Mouse (Mus musculus) brain, embryonic 14.5 days (tissue): ENCODE results near the gene Acnat2. TPM values are rescaled to one million over a fixed set of nuclear protein-coding genes. Genes with fewer than 3 reads are reported as not detected.
"Not testable (repeated sequence)": the region's sequence is repeated elsewhere in the genome, so short reads cannot be mapped to it uniquely, and the experiment has no call there.

Source experiments
- DNase-seq: peaks from one replicate; pipeline ENCODE4 v3.0.0-alpha.2; 2011; ENCODE audit warnings: low read depth
- CTCF ChIP-seq: fragments of 200-500 bp; IDR thresholded peaks from 2 replicates; pipeline ENCODE4 v1.5.1; 2012; ENCODE audit warnings: inconsistent platforms, mild to moderate bottlenecking, moderate library complexity, borderline replicate concordance; ENCODE audit not compliant: insufficient read depth, insufficient read length; ENCODE audit errors: extremely low read depth
- POLR2A ChIP-seq: fragments of 200-500 bp; IDR thresholded peaks from 2 replicates; pipeline ENCODE4 v1.6.1; 2012; ENCODE audit warnings: mild to moderate bottlenecking, inconsistent platforms, borderline replicate concordance; ENCODE audit not compliant: poor library complexity, insufficient read depth, insufficient read length, severe bottlenecking; ENCODE audit errors: extremely low read depth
- polyA plus RNA-seq: library from polyadenylated mRNA; depleted of rRNA; stranded (reverse); fragments of >200 nt; gene quantifications from 2 replicates; pipeline ENCODE4 v1.2.3, GENCODE M21; 2012; rRNA removed

Gene Acnat2
- polyA plus RNA-seq: not detected in 2 replicates

DNA sequence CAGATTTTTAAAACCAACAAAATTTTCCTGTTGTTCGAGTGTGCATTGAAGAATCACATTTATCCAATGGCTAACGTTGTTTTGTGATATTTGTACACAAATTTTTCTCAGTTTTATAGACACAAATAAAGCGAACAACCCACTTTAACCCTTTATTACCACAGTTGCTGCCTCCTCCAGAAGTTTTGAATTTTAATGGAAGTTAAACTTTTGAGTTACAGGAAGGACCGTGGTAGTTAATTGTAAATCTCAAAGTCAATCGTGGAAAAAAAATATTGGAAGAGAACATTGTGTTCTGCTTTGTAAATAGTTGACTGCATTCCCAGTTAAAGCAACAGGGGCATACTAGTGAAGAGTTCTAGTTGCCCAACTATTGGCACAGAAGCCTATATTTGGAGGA is at the start of gene Acnat2:
TSS of gene Acnat2 (minus strand) at position 195 of the 400 bp plus-strand sequence.
- not testable (repeated sequence) for DNase-seq

DNA sequence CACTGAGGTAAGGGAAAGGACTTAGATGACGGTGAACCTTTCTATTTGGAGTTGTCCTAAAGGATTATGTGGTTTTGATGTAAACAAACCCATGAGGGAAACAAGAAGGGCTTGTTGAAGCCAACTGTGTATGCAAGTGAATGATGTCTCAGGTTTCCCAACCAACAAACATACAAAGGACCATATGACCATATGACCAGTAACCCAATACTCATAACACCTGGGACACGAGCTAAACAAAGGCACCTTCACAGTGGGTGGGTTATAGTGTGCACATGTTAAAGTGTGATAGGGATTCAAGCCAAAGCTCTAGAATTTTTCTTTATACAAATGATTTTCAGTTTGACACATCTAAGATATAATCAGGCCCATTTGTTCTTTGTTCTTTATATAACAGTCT is 48.2 kb upstream of the Acnat2 start:
- DNase-seq: no peak
- no peak for TF ChIP-seq POLR2A
- no peak for TF ChIP-seq CTCF

DNA sequence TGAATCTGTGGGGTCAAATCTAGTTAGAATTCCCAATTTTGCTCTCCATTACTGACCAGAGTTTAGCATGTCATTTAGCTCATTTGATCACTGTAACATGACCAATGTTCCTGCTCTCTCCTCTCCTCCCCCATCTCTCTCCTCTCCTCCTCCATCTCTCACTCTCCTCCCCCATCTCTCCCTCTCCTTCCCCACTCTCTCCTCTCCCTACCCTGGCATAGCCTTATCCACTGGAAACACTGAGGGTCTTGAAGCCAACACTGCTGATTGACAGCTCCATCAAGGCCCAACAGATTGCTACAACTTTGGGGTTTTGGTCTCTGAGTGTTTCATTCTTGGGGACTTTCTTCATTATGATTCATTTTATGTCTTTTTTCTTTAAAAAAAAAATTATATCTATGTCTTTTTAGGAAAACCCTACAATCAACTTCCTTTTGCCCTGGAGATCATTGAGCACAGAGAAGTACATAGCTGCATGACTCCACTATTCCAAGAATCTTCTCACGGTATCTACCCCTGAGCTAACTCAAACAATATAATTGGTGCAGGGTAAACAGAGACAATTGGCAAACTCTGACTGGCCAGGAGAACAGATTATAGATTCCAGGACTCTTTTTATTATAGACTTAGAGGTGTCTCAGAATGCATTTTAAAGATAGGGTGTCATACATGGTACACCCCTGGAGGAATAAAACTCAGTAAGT is 44.0 kb upstream of the Acnat2 start:
- TF ChIP-seq POLR2A (no peak), CTCF (no peak)
- DNase-seq: no peak

DNA sequence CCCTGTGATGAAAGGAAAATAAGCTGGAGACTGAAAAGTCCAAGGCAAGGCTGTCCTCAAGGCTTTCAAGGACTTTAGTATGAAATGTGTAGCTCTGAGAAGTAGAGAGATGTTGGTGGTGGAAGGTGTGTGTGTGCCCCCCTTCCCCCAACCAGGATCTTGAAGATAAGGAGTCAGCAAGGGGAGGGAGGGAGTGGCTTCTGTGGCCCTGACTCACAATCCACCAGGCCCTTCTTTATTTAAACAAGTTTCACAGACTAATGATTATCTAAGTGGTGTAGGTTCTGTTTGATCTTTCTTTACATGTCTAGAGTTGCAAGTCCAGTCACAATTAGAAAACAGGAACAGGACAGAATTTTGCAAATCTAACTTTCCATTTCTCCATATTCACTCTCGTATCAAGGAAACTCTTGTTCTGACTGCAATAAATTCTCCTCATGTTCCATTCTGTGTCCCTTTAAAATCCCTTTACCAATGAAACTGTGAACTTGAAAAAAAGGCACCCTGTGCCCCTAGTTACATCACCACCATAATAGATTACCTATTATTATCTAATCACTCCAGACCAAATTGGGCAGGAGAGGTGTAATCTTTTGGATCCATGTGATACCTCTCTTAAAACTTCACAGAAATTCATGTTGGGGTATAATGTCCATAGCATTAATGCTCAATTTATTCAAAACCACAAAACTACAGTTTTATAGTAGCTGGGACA is 43.3 kb upstream of the Acnat2 start:
- not testable (repeated sequence) for DNase-seq

DNA sequence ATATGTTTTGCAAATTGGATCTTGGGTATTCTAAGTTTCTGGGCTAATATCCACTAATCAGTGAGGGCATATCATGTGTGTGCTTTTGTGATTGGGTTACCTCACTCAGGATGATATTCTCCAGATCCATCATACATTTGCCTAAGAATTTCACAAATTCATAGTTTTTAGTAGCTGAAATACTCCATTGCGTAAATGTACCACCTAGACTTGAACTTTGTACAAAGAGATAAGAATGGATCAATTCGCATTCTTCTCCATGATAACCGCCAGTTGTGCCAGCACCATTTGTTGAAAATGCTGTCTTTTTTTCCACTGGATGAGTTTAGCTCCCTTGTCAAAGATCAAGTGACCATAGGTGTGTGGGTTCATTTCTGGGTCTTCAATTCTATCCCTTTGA is 29.0 kb upstream of the Acnat2 start:
- DNase-seq: not testable (repeated sequence)

DNA sequence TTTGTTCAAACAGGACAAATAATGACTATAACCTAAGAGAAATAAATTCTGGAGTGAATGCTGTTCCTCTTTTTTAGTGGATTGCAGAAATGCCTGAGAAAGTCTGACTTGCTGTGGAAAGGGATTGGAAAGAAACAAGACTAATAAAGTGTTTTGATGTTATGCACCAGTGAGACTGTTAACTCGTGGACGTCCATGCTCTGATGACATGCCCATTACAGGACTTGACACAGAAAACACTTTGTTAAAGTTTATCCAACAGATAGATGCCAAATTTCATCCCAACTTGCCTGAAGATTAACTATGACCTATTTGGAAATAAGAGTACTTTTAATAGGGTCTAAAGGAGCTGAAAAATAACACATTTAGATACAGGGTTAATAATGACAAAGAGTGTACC is 2.2 kb upstream of the Acnat2 start:
- not testable (repeated sequence) for DNase-seq

DNA sequence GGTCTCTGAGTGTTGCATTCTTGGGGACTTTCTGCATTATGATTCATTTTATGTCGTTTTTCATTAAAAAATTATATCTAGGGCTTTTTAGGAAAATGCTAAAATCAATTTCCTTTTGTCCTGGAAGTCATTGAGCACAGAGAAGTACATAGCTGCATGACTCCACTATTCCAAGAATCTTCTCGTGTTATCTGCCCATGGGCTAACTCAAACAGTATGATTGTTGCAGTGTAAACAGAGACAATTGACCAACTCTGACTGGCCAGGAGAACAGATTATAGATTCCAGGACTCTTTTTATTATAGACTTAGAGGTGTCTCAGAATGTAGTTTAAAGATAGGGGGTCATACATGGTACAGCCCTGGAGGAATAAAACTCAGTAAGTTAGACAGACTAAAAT is 21.1 kb downstream of the Acnat2 start:
- TF ChIP-seq POLR2A (no peak), CTCF (no peak)
- DNase-seq: no peak

DNA sequence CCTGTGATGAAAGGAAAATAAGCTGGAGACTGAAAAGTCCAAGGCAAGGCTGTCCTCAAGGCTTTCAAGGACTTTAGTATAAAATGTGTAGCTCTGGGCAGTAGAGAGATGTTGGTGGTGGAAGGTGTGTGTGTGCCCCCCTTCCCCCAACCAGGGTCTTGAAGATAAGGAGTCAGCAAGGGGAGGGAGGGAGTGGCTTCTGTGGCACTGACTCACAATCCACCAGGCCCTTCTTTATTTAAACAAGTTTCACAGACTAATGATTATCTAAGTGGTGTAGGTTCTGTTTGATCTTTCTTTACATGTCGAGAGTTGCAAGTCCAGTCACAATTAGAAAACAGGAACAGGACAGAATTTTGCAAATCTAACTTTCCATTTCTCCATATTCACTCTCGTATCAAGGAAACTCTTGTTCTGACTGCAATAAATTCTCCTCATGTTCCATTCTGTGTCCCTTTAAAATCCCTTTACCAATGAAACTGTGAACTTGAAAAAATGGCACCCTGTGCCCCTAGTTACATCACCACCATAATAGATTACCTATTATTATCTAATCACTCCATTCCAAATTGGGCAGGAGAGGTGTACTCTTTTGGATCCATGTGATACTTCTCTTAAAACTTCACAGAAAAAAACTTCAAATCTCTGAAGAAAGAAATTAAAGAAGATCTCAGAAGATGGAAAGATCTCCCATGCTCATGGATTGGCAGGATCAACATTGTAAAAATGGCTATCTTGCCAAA is 24.2 kb downstream of the Acnat2 start:
- DNase-seq: not testable (repeated sequence)

DNA sequence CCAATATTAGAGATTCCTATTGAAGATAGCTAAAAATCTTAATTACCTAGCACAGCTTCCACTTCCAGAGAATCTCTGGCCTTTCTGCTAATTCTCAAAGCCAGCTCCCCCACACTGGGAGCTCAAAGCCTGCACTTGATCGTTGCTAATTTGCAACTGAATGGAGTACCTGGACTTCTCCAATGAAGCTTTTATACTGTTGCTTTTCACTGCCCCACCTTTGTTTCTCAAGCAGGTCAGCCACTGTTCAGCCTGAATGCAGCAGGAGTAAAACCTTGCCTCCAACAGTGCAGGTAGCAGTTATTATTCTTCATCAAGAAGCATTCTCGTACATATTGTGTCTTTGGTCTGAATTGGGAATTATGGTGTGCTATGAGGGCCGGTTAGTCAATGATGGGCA is 39.9 kb downstream of the Acnat2 start:
- not testable (repeated sequence) for DNase-seq

DNA sequence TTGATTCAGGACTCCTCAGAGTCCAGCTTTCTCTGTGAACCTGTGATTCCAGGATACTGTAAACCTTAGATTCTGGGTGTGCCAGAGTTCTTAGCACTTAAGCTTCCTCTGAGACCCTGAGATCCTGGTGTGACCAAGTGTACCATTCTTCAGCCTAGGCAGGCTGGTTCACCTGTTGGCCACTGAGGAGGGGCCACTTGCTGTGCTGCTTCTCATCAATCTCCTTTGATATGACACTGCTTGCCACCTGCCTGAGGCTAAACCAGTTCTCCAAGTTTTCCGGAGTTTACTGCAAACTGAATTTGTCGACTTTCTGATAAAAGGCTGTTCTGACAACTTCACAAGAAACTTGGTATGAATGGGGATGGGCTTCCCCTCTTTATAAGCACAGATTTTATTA is 50.9 kb downstream of the Acnat2 start:
- DNase-seq: no peak
- TF ChIP-seq CTCF (no peak), POLR2A (no peak)

DNA sequence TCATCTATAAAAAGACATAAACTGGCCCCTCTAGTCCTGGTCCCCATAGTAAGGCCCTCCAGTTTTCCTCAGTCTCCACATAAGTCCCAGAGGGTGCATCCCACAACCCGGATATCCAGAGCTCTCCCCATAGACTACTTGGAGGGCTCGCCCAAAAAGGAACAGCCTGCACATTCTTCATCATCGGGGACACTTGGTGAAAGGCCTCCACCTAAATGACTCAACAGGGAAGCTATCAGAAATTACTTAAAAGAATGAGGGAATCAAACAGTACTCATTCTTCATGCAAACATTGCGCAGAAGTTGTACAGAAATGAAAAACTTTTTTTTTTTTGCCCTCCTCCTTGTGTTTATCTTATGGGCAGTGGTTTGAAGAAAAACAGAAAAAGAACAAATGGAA is 57.5 kb downstream of the Acnat2 start:
- DNase-seq: no peak
- TF ChIP-seq POLR2A (no peak), CTCF (no peak)

DNA sequence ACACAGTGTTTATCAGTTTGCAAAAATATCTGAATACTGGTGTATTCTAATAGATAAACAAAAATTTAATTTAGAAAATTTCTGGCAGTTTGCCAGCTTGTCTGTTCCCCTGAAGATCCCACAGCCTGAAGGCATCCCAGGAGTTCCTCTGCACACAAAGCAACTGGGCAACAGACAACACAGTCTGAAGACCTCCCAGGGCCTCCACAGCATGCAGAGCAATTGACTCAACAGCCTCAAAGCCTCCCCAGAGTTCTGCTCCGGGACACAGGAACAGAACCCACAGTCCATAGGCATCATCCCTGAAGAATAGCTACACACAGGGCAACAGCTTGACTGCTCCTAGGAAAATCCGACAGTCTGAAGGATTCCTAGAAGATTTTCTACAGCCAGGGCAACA is 59.3 kb downstream of the Acnat2 start:
- peak; percentile 18 for DNase-seq

DNA sequence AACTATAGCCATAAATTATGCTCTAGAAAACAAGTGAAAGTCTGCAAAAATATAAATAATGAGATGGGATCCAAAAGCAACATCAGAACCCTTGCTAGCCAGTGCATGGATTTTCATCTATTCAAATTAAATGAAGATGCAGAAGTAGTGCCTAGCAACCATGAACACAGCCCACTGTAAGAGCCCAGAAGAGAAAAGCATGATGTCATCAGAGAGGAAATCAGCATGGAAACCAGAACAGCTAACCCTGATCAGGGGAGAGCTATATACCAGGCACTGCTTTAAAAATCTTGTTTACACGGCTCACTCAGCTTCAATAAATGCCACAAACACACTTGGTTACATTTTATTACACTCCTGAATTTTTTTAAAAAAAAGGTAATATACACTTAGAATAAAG is 60.0 kb downstream of the Acnat2 start:
- DNase-seq: peak; percentile 6

More for the DNA sequence above, 59.3 kb downstream of the Acnat2 start:
- TF ChIP-seq CTCF (no peak), POLR2A (no peak)

DNA sequence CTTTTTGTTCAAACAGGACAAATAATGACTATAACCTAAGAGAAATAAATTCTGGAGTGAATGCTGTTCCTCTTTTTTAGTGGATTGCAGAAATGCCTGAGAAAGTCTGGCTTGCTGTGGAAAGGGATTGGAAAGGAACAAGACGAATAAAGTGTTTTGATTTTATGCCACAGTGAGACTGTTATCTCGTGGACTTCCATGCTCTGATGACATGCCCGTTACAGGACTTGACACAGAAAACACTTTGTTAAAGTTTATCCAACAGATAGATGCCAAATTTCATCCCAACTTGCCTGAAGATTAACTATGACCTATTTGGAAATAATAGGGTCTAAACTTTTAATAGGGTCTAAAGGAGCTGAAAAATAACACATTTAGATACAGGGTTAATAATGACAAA is 67.9 kb downstream of the Acnat2 start:
- not testable (repeated sequence) for DNase-seq

DNA sequence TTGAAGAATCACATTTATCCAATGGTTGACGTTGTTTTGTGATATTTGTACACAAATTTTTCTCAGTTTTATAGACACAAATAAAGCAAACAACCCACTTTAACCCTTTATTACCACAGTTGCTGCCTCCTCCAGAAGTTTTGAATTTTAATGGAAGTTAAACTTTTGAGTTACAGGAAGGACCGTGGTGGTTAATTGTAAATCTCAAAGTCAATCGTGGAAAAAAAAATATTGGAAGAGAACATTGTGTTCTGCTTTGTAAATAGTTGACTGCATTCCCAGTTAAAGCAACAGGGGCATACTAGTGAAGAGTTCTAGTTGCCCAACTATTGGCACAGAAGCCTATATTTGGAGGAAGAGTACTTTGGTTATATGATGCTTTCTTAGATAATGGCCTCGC is 70.0 kb downstream of the Acnat2 start:
- not testable (repeated sequence) for DNase-seq

Other genes starting within 250 kb of the Acnat2 start
- gene Acnat1, start 65.8 kb upstream of the Acnat2 start, polyA plus RNA-seq: 0.23 TPM in 1 of 2 replicates, not detected in the other
- gene Baat, start 98.4 kb upstream of the Acnat2 start, polyA plus RNA-seq: 0.08 and 0.12 TPM in 2 replicates
- 17.6 and 24.3 TPM in 2 replicates for gene Mrpl50, start 112.9 kb upstream of the Acnat2 start, polyA plus RNA-seq
- gene Zfp189, start 113.0 kb upstream of the Acnat2 start, polyA plus RNA-seq: 5.8 and 7.2 TPM in 2 replicates
- gene Aldob, start 141.4 kb upstream of the Acnat2 start, polyA plus RNA-seq: 0.81 and 1.1 TPM in 2 replicates
- gene Tmem246, start 189.7 kb upstream of the Acnat2 start, polyA plus RNA-seq: 51.0 and 61.6 TPM in 2 replicates
- 53.8 and 64.7 TPM in 2 replicates for gene Rnf20, start 223.9 kb upstream of the Acnat2 start, polyA plus RNA-seq